Mouse (Mus musculus) E14TG2a.4 (cell line): Measurements from ENCODE around the gene Rtn2.

ENCODE experiments used
- H3K27me3 ChIP-seq: 2 replicates; pipeline ENCODE4 v1.6.1; 2014; ENCODE audit warnings: low read length, control low read depth; ENCODE audit not compliant: insufficient read depth
- H3K36me3 ChIP-seq: 2 replicates; pipeline ENCODE4 v1.6.1; 2014; ENCODE audit warnings: low read length, control low read depth; ENCODE audit not compliant: insufficient read depth
- H3K4me1 ChIP-seq: replicated peaks from 2 replicates; pipeline ENCODE4 v1.6.1; 2014; ENCODE audit warnings: low read depth, low read length, control low read depth
- H3K4me3 ChIP-seq: replicated peaks from 2 replicates; pipeline ENCODE4 v1.5.1; 2014; ENCODE audit warnings: mild to moderate bottlenecking, low read length
- H3K9me3 ChIP-seq: 2 replicates; pipeline ENCODE4 v1.6.1; 2014; ENCODE audit warnings: low read length, control low read depth
- CTCF ChIP-seq: conservative IDR thresholded peaks from 2 replicates; pipeline ENCODE4 v1.5.1; 2014; ENCODE audit warnings: low read length
- NANOG ChIP-seq: IDR thresholded peaks from 2 replicates; pipeline ENCODE4 v1.6.1; 2014; ENCODE audit warnings: borderline replicate concordance, low read length, mixed read lengths
- POU5F1 ChIP-seq: IDR thresholded peaks from 2 replicates; pipeline ENCODE4 v1.6.1; 2014; ENCODE audit warnings: low read length, borderline replicate concordance

Gene Rtn2

DNA sequence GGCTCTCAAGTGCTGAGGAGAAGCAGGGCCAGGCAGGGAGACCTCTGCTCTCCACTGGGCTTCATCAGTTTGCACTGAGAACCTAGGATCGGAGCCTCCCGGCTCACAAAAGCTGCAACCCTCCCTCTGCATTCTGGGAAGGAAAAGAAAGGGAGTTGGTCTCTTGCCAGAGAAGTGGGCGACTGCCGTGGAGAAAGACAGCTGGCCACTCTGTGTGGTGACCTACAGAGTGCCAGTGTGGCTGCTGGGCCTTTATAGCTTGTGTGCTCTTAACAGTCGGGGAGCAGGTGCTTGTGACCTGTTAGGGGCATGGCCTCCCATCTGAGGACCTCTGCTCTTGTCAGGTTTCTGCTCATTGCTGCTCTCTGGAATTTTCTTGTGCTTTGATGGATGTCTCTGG is 38.6 kb upstream of the Rtn2 start:
- Histone ChIP-seq H3K4me3 (0 out of 2 replicates have a peak overlapping the region, but pooled peaks have one; percentile 49), H3K36me3 (peaks cover 41% of the 10 kb centered on the region), H3K4me1 (peaks cover 76% of the 10 kb centered on the region), H3K27me3 (no peaks in the 10 kb centered on the region), H3K9me3 (no peaks in the 10 kb centered on the region)
- TF ChIP-seq CTCF = no peak
- TF ChIP-seq POU5F1 = no peak
- no peak for TF ChIP-seq NANOG

DNA sequence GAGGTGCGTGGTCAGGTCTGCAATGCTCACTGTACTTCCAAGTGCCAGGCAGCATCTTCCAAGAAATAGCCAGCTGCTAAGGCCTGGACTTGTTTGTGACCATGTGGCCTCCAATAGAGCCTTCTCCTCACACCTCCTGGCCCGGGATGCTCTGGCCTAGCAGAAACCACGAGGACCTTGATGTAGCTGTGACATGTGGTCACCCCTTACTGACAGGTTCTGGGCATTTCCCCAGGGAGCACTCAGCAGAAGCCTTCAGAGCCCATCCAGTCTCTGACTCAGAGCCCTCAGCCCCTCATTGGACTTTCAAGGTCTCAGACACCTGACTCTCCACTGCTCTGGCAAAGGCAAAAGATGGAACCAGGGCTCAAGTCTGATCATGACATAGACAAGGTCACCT is 37.3 kb upstream of the Rtn2 start:
- Histone ChIP-seq H3K4me1 (peaks cover 76% of the 10 kb centered on the region), H3K9me3 (no peaks in the 10 kb centered on the region), H3K36me3 (peaks cover 45% of the 10 kb centered on the region), H3K4me3 (peak overlapping the region; percentile 49), H3K27me3 (no peaks in the 10 kb centered on the region)
- TF ChIP-seq CTCF (no peak), POU5F1 (no peak), NANOG (no peak)

DNA sequence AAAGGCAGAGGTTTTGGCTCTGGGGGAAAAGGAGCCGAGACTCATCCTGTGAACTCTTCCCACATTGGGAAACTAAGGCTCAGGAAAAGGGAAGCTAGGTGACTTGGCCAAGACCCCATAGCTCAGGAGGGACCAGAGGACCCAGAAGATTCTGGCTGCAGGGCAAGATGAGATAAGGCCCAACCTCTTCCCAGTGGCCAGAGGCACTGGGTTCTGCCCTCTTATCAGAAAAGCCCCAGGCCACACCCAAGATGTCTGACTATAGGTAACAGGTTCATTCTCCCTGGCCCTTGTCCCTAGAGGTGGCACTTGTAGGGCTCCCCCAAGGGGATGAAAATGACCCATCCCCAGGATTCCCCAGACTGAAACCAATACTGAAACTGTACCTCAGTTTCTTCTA is 35.6 kb upstream of the Rtn2 start:
- no peak overlapping the region for H3K4me3 ChIP-seq
- no peaks in the 10 kb centered on the region for H3K9me3 ChIP-seq
- H3K4me1 ChIP-seq = peaks cover 60% of the 10 kb centered on the region
- no peak for TF ChIP-seq POU5F1
- TF ChIP-seq NANOG = no peak
- no peaks in the 10 kb centered on the region for H3K27me3 ChIP-seq
- H3K36me3 ChIP-seq = peaks cover 39% of the 10 kb centered on the region

DNA sequence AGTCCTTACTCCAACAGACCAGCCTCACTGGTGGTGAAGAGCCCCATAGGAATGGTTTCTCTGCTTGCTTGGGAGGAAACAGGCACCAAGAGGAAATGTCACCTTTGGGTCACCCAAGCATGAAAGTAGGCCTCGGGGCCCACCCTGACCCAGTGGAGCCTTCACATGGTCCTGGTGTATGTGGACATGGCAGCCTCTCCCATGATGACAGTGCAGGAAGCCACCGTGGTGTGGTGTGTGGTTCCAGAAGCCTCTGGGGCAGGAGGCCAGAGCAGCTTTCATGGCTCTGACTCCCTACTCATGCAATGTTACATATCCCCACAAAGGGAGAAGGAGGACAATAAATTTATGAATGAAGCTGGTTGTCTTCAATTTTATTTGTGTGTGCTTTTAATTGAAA is 34.9 kb upstream of the Rtn2 start:
- H3K4me1 ChIP-seq = peaks cover 57% of the 10 kb centered on the region
- H3K4me3 ChIP-seq = no peak overlapping the region
- no peaks in the 10 kb centered on the region for H3K9me3 ChIP-seq
- no peaks in the 10 kb centered on the region for H3K27me3 ChIP-seq
- TF ChIP-seq NANOG = no peak
- no peak for TF ChIP-seq POU5F1
- no peak for TF ChIP-seq CTCF
- H3K36me3 ChIP-seq = peaks cover 39% of the 10 kb centered on the region

DNA sequence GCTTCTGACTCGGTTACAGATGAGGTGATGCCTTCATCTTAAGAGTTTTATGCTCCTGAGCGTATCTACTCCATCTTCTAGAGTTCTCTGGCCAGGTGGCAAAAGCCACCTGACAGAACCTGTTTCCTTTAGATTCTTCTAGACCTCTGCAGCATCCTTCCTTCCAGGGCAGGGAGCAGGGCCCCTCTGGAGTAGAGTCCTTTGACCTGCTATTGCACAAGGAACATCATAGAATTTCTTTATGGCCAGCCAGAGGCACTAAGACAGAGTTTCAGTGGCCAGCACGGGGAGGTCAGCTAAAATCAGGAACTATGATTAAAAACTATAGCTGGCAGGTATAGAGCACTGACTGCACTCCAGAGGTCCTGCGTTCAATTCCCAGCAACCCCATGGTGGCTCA is 30.3 kb upstream of the Rtn2 start:
- H3K27me3 ChIP-seq = no peaks in the 10 kb centered on the region
- no peak for TF ChIP-seq NANOG
- no peak for TF ChIP-seq POU5F1
- no peak for TF ChIP-seq CTCF
- peaks cover 45% of the 10 kb centered on the region for H3K4me1 ChIP-seq
- H3K4me3 ChIP-seq = no peak overlapping the region
- H3K9me3 ChIP-seq = no peaks in the 10 kb centered on the region
- peaks cover 25% of the 10 kb centered on the region for H3K36me3 ChIP-seq

DNA sequence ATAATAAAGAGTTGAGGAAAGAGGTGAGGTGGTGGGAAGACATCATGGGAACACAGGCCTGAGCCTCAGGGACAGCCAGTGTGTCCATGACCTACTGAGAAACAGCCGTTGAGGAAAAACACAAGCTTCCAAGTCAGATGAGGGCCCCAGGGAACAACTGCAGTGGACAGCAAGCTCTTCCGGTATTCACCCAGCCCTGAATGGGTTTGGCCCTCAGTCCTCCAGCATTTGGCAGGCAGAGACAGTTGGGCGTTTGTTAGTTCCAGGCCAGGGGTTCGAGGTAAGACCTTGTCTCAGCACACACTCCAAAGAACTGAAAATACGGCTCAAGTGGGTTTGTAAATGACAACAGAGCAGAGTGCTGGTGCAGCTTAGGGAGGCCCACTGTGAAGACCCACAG is 29.0 kb upstream of the Rtn2 start:
- Histone ChIP-seq H3K27me3 (no peaks in the 10 kb centered on the region), H3K36me3 (peaks cover 29% of the 10 kb centered on the region), H3K4me1 (peaks cover 51% of the 10 kb centered on the region), H3K4me3 (no peak overlapping the region), H3K9me3 (no peaks in the 10 kb centered on the region)
- no peak for TF ChIP-seq CTCF
- no peak for TF ChIP-seq NANOG
- no peak for TF ChIP-seq POU5F1

DNA sequence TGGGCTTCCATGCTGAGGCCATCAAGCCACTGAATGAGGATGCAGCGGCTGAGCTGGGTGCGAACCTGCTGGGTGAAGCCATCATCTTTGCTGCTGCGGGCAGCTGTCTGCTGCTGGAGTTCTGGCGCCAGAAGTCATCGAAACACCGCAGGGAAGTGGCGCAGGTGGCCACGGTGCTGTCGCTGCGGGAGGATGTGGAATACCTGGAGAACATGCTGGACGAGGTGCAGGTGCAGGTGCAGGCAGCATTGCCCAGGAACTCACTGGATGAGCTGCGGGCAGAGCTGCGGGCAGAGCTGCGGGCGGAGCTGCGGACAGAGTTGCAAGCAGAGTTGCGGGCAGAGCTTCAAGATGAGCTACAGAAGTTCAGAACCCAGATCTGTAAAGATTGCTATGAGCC is 27.0 kb upstream of the Rtn2 start:
- TF ChIP-seq NANOG (no peak), POU5F1 (no peak), CTCF (no peak)
- Histone ChIP-seq H3K4me1 (peaks cover 52% of the 10 kb centered on the region), H3K4me3 (peak overlapping the region; percentile 75), H3K9me3 (no peaks in the 10 kb centered on the region), H3K27me3 (no peaks in the 10 kb centered on the region), H3K36me3 (peaks cover 42% of the 10 kb centered on the region)

DNA sequence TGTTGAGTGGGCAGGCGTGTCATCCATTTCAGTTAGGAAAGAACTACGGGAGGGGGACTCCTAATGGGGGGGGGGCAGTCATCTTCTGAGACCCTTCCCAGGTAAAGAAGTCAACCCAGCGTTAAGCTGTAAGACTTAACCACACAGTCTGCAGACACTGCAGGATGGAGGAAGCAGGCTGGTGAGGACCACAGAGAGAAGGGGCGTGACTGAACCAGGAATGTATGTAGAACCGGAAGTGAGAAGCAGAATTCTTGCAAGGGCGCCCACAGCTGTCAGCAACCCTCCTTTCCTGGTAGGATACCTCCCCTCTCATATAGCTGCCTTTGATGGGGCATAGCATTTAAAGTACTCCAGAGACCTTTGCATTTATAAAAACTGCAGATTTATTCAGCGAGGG is 25.9 kb upstream of the Rtn2 start:
- Histone ChIP-seq H3K4me3 (peak overlapping the region; percentile 75; the same call in 1 of the 2 replicates), H3K27me3 (no peaks in the 10 kb centered on the region), H3K4me1 (peaks cover 63% of the 10 kb centered on the region), H3K36me3 (peaks cover 52% of the 10 kb centered on the region), H3K9me3 (no peaks in the 10 kb centered on the region)
- no peak for TF ChIP-seq POU5F1
- no peak for TF ChIP-seq CTCF
- TF ChIP-seq NANOG = no peak

DNA sequence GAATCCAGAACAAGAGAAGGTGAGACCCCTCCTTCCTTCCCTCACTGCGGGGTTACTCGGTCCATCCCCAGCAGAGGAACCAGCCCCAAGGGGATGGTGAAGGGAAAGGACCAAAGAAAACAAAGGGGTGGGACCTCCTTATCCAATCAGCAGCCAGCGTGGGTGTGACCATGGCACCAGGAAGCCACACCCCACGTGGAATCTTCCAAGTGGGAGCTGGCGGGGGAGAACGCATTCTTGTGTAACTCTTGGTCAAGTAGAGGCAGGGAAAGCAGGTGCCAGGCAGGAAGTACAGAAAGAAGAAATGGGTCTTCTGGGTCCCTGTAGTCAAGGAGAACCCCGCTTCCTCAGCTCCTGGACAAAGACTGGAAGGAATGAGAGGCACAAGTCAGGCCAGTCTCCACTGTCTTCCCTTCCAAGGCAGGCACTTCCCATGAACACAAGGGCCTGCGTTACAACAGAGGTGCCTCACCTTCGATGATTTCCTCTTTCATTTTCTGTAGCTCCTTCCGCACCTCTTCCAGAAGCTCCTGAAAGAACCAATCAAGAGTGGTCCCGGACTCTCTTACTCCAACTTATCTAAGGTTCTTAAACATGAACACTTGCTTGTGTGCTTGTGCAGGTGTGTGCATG is 24.9 kb upstream of the Rtn2 start:
- no peaks in the 10 kb centered on the region for H3K9me3 ChIP-seq
- H3K4me1 ChIP-seq = peaks cover 70% of the 10 kb centered on the region
- peak overlapping the region; percentile 50 for H3K4me3 ChIP-seq
- TF ChIP-seq CTCF (no peak), NANOG (no peak), POU5F1 (no peak)
- H3K27me3 ChIP-seq = no peaks in the 10 kb centered on the region
- peaks cover 62% of the 10 kb centered on the region for H3K36me3 ChIP-seq
